Mouse (Mus musculus) liver, postnatal 0 days (tissue): ENCODE results near the gene Prss50.
A peak's percentile ranks its signal among the peaks of the same experiment; 100 is the strongest.

ENCODE experiments used
- CTCF ChIP-seq: sonication (generic); IDR thresholded peaks from 2 replicates; pipeline ENCODE4 v1.5.1; 2016; ENCODE audit warnings: antibody characterized with exemption, low read depth
- EP300 ChIP-seq: IDR thresholded peaks from 2 replicates; pipeline ENCODE4 v1.6.1; 2016; ENCODE audit warnings: antibody characterized with exemption, low read depth, mild to moderate bottlenecking

DNA sequence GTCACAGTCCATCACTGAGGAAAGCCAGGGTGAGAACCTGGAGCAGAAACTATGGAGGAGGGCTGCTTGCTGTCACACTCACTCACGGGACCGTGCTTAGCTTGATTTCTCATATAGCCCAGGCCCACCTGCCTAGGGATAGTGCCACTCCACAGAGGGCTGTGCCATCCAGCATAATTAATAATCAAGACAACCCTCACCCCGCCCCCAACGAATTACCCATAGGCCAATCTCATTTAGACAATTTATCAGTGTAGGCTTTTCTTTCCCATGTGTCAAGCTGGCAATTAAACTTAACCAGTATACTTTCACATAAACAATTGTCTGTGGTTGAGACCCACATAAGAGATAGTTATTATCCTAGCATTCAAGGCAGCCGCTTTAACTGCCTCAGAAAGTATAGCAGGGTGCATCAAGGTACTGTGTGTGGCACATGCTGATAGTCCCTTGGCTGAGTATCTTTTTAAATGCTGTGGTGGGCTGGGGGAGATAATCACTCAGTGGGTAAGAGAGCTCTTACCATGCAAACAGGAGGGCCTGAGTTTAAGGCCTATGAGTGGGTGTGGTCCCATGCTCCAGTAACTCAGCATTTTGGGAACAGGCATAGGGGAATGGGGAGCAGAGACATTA, 1.3 kb downstream of the Prss50 start:
- no peak for TF ChIP-seq CTCF
- TF ChIP-seq EP300, result peak; percentile 93
